Mouse (Mus musculus): ENCODE data around the gene 1700003E16Rik. TPM values are rescaled to one million over a fixed set of nuclear protein-coding genes. Genes with fewer than 3 reads are reported as not detected.

Gene 1700003E16Rik
- total RNA-seq (2012; rRNA removed) (0.34 and 0.38 TPM in 2 replicates), total RNA-seq (2014; rRNA removed) (not detected in 2 replicates), polyA plus RNA-seq (2012; ENCODE audit: insufficient read length, low read depth) (0.23 and 0.25 TPM in 2 replicates)

- Histone ChIP-seq H3K4me2 (ENCODE audit: insufficient read depth, low read depth, poor library complexity, severe bottlenecking) (peak within 1 kb of the TSS; percentile 80), H3K4me1 (ENCODE audit: control insufficient read depth in 1 of 2, insufficient read depth in 2 of 2) (peaks cover 13 to 28% of the 10 kb centered on the region in 2 experiments), H3K79me2 (replicated peaks; ENCODE audit: control insufficient read depth, extremely low read depth, insufficient read depth, poor library complexity, severe bottlenecking) (no peaks in the 10 kb centered on the region), H3K36me3 (replicated peaks in 1 of 2; ENCODE audit: control insufficient read depth in 1 of 2, insufficient read depth in 1 of 2, low read length in 1 of 2) (peaks cover 12 to 18% of the 10 kb centered on the region in 2 experiments), H3K27ac (ENCODE audit: insufficient read depth, low read depth) (no peak within 1 kb of the TSS), H3K27me3 (replicated peaks) (peaks cover 3% of the 10 kb centered on the region), H3K9ac (ENCODE audit: insufficient read depth, low read depth) (peak within 1 kb of the TSS; percentile 51), H3K4me3 (replicated peaks in 1 of 3; ENCODE audit: low read depth in 2 of 3, low read length in 2 of 3, poor library complexity in 1 of 3) (peak within 1 kb of the TSS; percentile 58 to 72 (median 62)), H3K9me3 (replicated peaks; ENCODE audit: low read length) (no peaks in the 10 kb centered on the region)
- TF ChIP-seq ELF1 (IDR thresholded peaks at IDR 0.05; ENCODE audit: low read depth, low read length): no peak
- TF ChIP-seq MXI1 (IDR thresholded peaks at IDR 0.05; ENCODE audit: low read depth, low read length): peak; percentile 86
- TF ChIP-seq SIN3A (IDR thresholded peaks at IDR 0.05; ENCODE audit: low read length): peak; percentile 60
- no peak for TF ChIP-seq IRF4 (IDR thresholded peaks at IDR 0.05; ENCODE audit: low read depth, low read length)
- TF ChIP-seq NRF1 (IDR thresholded peaks at IDR 0.05; ENCODE audit: low read depth, low read length): peak; percentile 58
- no peak for TF ChIP-seq E2F4 (IDR thresholded peaks at IDR 0.05; ENCODE audit: insufficient replicate concordance, low read depth, low read length)
- TF ChIP-seq POLR2A (IDR thresholded peaks at IDR 0.05; ENCODE audit: low read depth, low read length): peak; percentile 61
- peak; percentile 60 for DNase-seq (ENCODE audit: extremely low read depth)
- dilution Hi-C loops (cut with MboI; ENCODE audit: extremely low pct_ligation_motif_present, extremely low pct_unique_long_range_greater_than_20kb, low sequenced_read_pairs): no loop called here
- in situ Hi-C loops (cut with MboI; ENCODE audit: low pct_ligation_motif_present, low pct_unique_long_range_greater_than_20kb, low sequenced_read_pairs): loop anchor here (5.0 kb wide), 2 partner anchors 39 to 164 kb away; partner anchors contain the start of gene Mogs
Observed at GRCm38 (mm10) chr6:83156259-83156684, at the start of gene 1700003E16Rik, which contains the start of gene Wdr54. 1700003E16Rik (plus strand) TSS chr6:83156404. Wdr54 (minus strand) TSS chr6:83156397.

DNA sequence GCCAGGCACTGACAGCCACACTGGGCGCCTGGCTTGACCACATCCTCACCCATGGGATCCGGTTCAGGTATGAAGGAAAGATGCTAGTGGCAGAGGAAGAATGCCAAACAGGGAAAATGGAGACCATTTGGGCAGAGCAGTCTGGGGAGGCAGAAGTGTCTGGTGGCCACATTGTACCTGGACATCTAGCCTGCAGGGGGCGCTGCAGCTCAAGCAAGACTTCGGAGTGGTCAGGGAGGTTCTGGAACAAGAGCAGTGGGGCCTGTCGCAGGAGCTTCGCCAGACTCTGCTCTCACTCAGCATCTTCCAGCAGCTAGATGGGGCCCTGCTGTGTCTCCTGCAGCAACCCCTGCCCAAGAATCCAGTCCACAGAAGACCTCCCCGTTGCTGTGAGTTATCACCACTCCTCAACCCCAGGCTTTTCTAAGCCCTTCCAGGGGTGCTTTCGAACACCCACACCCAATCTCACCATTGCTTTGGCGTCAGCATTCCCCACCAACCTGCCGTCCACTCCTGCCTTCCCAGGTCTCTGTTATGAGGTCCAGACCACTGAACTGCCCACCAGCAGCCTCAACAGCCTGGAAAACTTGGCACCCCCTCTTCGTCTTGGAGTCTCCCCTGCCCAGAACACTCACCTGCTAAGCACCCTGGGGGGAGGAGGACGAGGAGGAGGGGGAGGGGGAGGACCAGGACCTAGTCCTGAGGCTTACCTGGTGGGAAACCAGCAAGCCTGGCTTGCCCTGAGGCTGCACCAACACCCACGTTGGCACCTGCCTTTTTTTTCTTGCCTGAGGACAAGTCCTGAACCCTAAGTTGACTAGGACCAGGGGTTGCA lies 48.4 kb upstream of the 1700003E16Rik start:
- Histone ChIP-seq H3K4me1 (ENCODE audit: control insufficient read depth in 1 of 2, insufficient read depth in 2 of 2) (peaks cover 13 to 39% of the 10 kb centered on the region in 2 experiments), H3K4me3 (replicated peaks in 1 of 3; ENCODE audit: low read depth in 2 of 3, low read length in 2 of 3, poor library complexity in 1 of 3) (peak overlapping the region; percentile 70 to 100 (median 99)), H3K27me3 (replicated peaks) (no peaks in the 10 kb centered on the region), H3K4me2 (ENCODE audit: insufficient read depth, low read depth, poor library complexity, severe bottlenecking) (peak overlapping the region; percentile 59), H3K36me3 (replicated peaks in 1 of 2; ENCODE audit: control insufficient read depth in 1 of 2, insufficient read depth in 1 of 2, low read length in 1 of 2) (peaks cover 9 to 63% of the 10 kb centered on the region in 2 experiments), H3K9ac (ENCODE audit: insufficient read depth, low read depth) (peak overlapping the region; percentile 77; the same call in 1 of the 2 replicates), H3K79me2 (replicated peaks; ENCODE audit: control insufficient read depth, extremely low read depth, insufficient read depth, poor library complexity, severe bottlenecking) (peaks cover 14% of the 10 kb centered on the region), H3K27ac (ENCODE audit: insufficient read depth, low read depth) (no peak overlapping the region), H3K9me3 (replicated peaks; ENCODE audit: low read length) (no peaks in the 10 kb centered on the region)
- TF ChIP-seq NELFE (IDR thresholded peaks at IDR 0.05; ENCODE audit: low read depth, low read length) (0 out of 2 replicates have a peak, but pooled peaks have one; percentile 11), CTCF (conservative IDR thresholded peaks at IDR 0.05 in 1 of 2, IDR thresholded peaks at IDR 0.05 in 1 of 2; ENCODE audit: low read depth in 2 of 2, low read length in 2 of 2) (peak; percentile 72 to 88), TBP (conservative IDR thresholded peaks at IDR 0.05; ENCODE audit: low read depth, low read length) (no peak), MAX (IDR thresholded peaks at IDR 0.05; ENCODE audit: low read length) (peak; percentile 60; the same call in 1 of the 2 replicates), RAD21 (IDR thresholded peaks at IDR 0.05; ENCODE audit: low read depth, low read length) (peak; percentile 73), SIN3A (IDR thresholded peaks at IDR 0.05; ENCODE audit: low read length) (peak; percentile 34; the same call in 1 of the 2 replicates), SMC3 (IDR thresholded peaks at IDR 0.05; ENCODE audit: low read depth, low read length) (peak; percentile 70), TCF12 (IDR thresholded peaks at IDR 0.05; ENCODE audit: low read depth, low read length) (0 out of 2 replicates have a peak, but pooled peaks have one; percentile 11), MEF2A (IDR thresholded peaks at IDR 0.05; ENCODE audit: borderline replicate concordance, low read depth, low read length) (no peak), PAX5 (IDR thresholded peaks at IDR 0.05; ENCODE audit: low read length) (no peak), ZMIZ1 (IDR thresholded peaks at IDR 0.05; ENCODE audit: low read depth, low read length) (no peak)
- peak; percentile 88 for DNase-seq (ENCODE audit: extremely low read depth)
- dilution Hi-C loops (cut with MboI; ENCODE audit: extremely low pct_ligation_motif_present, extremely low pct_unique_long_range_greater_than_20kb, low sequenced_read_pairs) (no loop called here), in situ Hi-C loops (cut with MboI; ENCODE audit: low pct_ligation_motif_present, low pct_unique_long_range_greater_than_20kb, low sequenced_read_pairs) (no loop called here)
